Comparison of ENCODE assay signal across 8 mouse cellular contexts in the genomic region with DNA sequence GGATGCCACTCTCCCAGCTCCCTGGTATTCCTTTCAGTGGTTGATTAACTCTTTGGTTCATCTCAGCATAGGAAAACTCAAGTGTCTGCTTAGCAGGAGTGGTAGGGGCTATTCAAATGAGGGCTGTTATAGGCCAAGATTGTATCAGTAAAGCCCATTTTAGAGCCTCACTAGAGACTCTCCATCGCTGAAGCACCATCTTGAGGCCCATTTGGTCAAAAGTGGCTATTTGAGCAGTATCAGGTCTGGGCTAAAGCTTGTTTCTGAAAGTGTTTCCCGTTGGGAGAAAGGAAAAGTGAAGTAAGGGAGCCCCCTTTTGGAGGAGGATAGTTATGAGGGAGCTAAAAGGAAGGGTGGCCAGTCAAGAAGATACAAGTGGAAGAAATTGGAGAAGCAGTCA.
DNase-seq lines count a peak whose midpoint lies in the region; ATAC-seq lines count a peak whose summit lies in the region.

No protein-coding gene starts in this region.

- H3K27ac ChIP-seq in embryonic facial prominence, embryonic 11.5 days (replicated peaks; ENCODE audit: low read depth, low read length) = no peak overlapping the region
- H3K27ac ChIP-seq in embryonic facial prominence, embryonic 10.5 days (replicated peaks) = no peak overlapping the region
- H3K27ac ChIP-seq in neural tube, embryonic 11.5 days (ENCODE audit: low read depth, low read length) = no peak overlapping the region
- no peak overlapping the region for H3K27ac ChIP-seq in forebrain, embryonic 12.5 days

- H3K9me3 ChIP-seq in embryonic facial prominence, embryonic 11.5 days (replicated peaks; ENCODE audit: control insufficient read depth, low read length) = no peaks in the 10 kb centered on the region
- no peaks in the 10 kb centered on the region for H3K9me3 ChIP-seq in embryonic facial prominence, embryonic 10.5 days
- no peaks in the 10 kb centered on the region for H3K9me3 ChIP-seq in neural tube, embryonic 11.5 days (ENCODE audit: control insufficient read depth, low read length)
- H3K9me3 ChIP-seq in forebrain, embryonic 12.5 days = no peaks in the 10 kb centered on the region

- no peak overlapping the region for H3K4me3 ChIP-seq in embryonic facial prominence, embryonic 11.5 days (ENCODE audit: low read depth, low read length)
- no peak overlapping the region for H3K4me3 ChIP-seq in embryonic facial prominence, embryonic 10.5 days
- no peak overlapping the region for H3K4me3 ChIP-seq in neural tube, embryonic 11.5 days (ENCODE audit: low read depth, low read length)
- no peak overlapping the region for H3K4me3 ChIP-seq in forebrain, embryonic 12.5 days (replicated peaks)

- no peaks in the 10 kb centered on the region for H3K27me3 ChIP-seq in embryonic facial prominence, embryonic 11.5 days (ENCODE audit: control insufficient read depth, insufficient read depth, low read length)
- H3K27me3 ChIP-seq in embryonic facial prominence, embryonic 10.5 days (replicated peaks; ENCODE audit: low read depth, poor library complexity, severe bottlenecking) = no peaks in the 10 kb centered on the region
- H3K27me3 ChIP-seq in neural tube, embryonic 11.5 days (ENCODE audit: control insufficient read depth, insufficient read depth, low read length) = no peaks in the 10 kb centered on the region
- no peaks in the 10 kb centered on the region for H3K27me3 ChIP-seq in forebrain, embryonic 12.5 days

- H3K9ac ChIP-seq in embryonic facial prominence, embryonic 11.5 days (replicated peaks; ENCODE audit: low read length) = no peak overlapping the region
- no peak overlapping the region for H3K9ac ChIP-seq in neural tube, embryonic 11.5 days (ENCODE audit: low read length)
- no peak overlapping the region for H3K9ac ChIP-seq in forebrain, embryonic 12.5 days

- no peak overlapping the region for H3K4me2 ChIP-seq in embryonic facial prominence, embryonic 11.5 days (ENCODE audit: low read depth, low read length)
- no peak overlapping the region for H3K4me2 ChIP-seq in neural tube, embryonic 11.5 days (ENCODE audit: low read depth)
- H3K4me2 ChIP-seq in forebrain, embryonic 12.5 days = no peak overlapping the region

- intact Hi-C loops in left cerebral cortex, postnatal 14 days (cut with DNase I) = loop anchor here (2.0 kb wide), 1 partner anchor 287 kb away; no protein-coding TSS in a partner anchor

- no peaks in the 10 kb centered on the region for H3K4me1 ChIP-seq in embryonic facial prominence, embryonic 11.5 days (ENCODE audit: control insufficient read depth, insufficient read depth, low read length)
- no peaks in the 10 kb centered on the region for H3K4me1 ChIP-seq in embryonic facial prominence, embryonic 10.5 days
- no peaks in the 10 kb centered on the region for H3K4me1 ChIP-seq in neural tube, embryonic 11.5 days (ENCODE audit: control insufficient read depth, insufficient read depth, low read length)
- no peaks in the 10 kb centered on the region for H3K4me1 ChIP-seq in forebrain, embryonic 12.5 days

- no peaks in the 10 kb centered on the region for H3K36me3 ChIP-seq in embryonic facial prominence, embryonic 11.5 days (replicated peaks; ENCODE audit: control insufficient read depth, insufficient read depth, low read depth, low read length)
- H3K36me3 ChIP-seq in embryonic facial prominence, embryonic 10.5 days (replicated peaks) = no peaks in the 10 kb centered on the region
- H3K36me3 ChIP-seq in neural tube, embryonic 11.5 days (ENCODE audit: control insufficient read depth, insufficient read depth, low read length) = no peaks in the 10 kb centered on the region
- no peaks in the 10 kb centered on the region for H3K36me3 ChIP-seq in forebrain, embryonic 12.5 days (replicated peaks)

- no peak for ATAC-seq in embryonic facial prominence, embryonic 11.5 days (replicated peaks; ENCODE audit: insufficient number of reproducible peaks, low FRiP score, low TSS enrichment, low read depth)
- ATAC-seq in neural tube, embryonic 11.5 days (ENCODE audit: insufficient read depth, low FRiP score, low TSS enrichment) = 0 out of 2 replicates have a peak, but pooled peaks have one; percentile 38
- ATAC-seq in forebrain, embryonic 12.5 days (ENCODE audit: low FRiP score) = peak; percentile 65; the same call in 1 of the 2 replicates
- ATAC-seq in inflammation-experienced regulatory T-cells, adult 6 months = no peak

- peak; percentile 46 for DNase-seq in embryonic facial prominence, embryonic 11.5 days (ENCODE audit: low spot score)
- DNase-seq in embryonic facial prominence, embryonic 10.5 days (ENCODE audit: low spot score) = no peak
- DNase-seq in neural tube, embryonic 11.5 days (ENCODE audit: low spot score) = peak; percentile 12
- no peak for DNase-seq in neural tube, embryonic 10.5 days (ENCODE audit: extremely low spot score, low spot score)
- peak; percentile 33 to 36 for DNase-seq in left cerebral cortex, postnatal 14 days (ENCODE audit: low spot score in 2 of 2)
- no peak for DNase-seq in urinary bladder, adult 2 months (ENCODE audit: low spot score)

- WGBS in embryonic facial prominence, embryonic 11.5 days = 14% methylated on average over 2 of the region's 2 CpGs
- WGBS in embryonic facial prominence, embryonic 10.5 days = 9% methylated on average over 2 of the region's 2 CpGs
- 12% methylated on average over 2 of the region's 2 CpGs for WGBS in neural tube, embryonic 11.5 days
- 6% methylated on average over 2 of the region's 2 CpGs for WGBS in forebrain, embryonic 12.5 days

Comparison
In these comparisons a context has a peak if more than half of its experiments do, and no peak if none do; other contexts are left out.
1. DNase-seq: peak in embryonic facial prominence, embryonic 11.5 days (single experiment), neural tube, embryonic 11.5 days (single experiment) and left cerebral cortex, postnatal 14 days (2 of 2); none in embryonic facial prominence, embryonic 10.5 days (single experiment), neural tube, embryonic 10.5 days (single experiment) and urinary bladder, adult 2 months (single experiment).
2. ATAC-seq: peak in neural tube, embryonic 11.5 days (single experiment) and forebrain, embryonic 12.5 days (single experiment); none in embryonic facial prominence, embryonic 11.5 days (single experiment) and inflammation-experienced regulatory T-cells, adult 6 months (single experiment).